Mouse (Mus musculus): ENCODE results near the gene Plekha4. TPM values are rescaled to one million over a fixed set of nuclear protein-coding genes. Genes with fewer than 3 reads are reported as not detected.

Plekha4 gene
- polyA plus RNA-seq, 1 experiment from 2014 or later, result 1.5 TPM

DNA sequence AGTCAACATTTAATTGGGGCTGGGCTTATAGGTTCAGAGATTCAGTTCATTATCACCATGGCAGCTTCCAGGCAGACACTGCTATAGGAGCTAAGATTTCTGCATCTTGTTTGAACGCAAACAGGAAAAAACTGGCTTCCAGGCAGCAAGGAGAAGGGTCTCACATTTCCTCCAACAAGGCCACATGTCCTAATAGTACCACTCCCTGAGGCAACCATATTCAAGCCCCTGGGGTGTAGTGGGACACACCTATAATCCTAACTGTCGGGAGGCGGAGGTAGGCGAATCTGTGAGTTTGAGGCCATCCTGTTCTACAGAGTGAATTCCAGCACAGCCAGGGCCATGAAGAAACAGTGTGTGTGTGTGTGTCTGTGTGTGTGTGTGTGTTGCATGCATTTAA lies 69.0 kb downstream of the Plekha4 start:
- whole genome bisulfite sequencing, result 84% methylated on average over 4 of the region's 4 CpGs

DNA sequence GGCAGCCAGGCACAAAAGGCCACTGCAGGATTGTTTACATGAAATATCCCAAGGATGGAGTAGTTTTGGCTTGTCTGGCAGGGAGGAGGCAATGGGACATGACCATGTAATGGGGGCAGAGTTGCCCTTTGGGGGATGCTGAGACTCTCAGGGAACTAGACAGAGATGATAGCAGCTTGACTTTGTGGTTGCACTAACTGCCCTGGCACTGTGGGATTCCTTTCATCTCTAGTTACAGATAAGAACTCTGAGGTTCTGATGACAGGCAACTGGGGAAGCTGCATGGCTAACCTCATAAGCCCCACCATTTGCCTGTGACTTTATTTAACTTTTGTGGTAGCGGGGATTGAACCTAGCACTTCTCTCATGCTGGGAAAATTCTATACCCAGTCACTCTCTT lies 70.0 kb downstream of the Plekha4 start:
- DNase-seq (ENCODE audit: low spot score), result no peak
- WGBS, result 85% methylated on average over 1 of the region's 1 CpGs
- ATAC-seq (replicated peaks; ENCODE audit: low FRiP score, low TSS enrichment, low read depth), result no peak
- H3K36me3 ChIP-seq (ENCODE audit: control insufficient read depth, insufficient read depth, low read length), result no peaks in the 10 kb centered on the region
- no peak overlapping the region for H3K9ac ChIP-seq (ENCODE audit: low read length)
- 0 out of 2 replicates have a peak, but pooled peaks cover 5% of the 10 kb centered on the region for H3K4me1 ChIP-seq (replicated peaks; ENCODE audit: control insufficient read depth, insufficient read depth, low read length)
- H3K9me3 ChIP-seq (ENCODE audit: control insufficient read depth, low read length), result no peaks in the 10 kb centered on the region
- no peak overlapping the region for H3K4me2 ChIP-seq (ENCODE audit: low read length)
- H3K27me3 ChIP-seq (replicated peaks; ENCODE audit: control insufficient read depth, insufficient read depth, low read length), result no peaks in the 10 kb centered on the region
- H3K27ac ChIP-seq (ENCODE audit: low read depth), result no peak overlapping the region
- H3K4me3 ChIP-seq (ENCODE audit: low read depth, low read length), result no peak overlapping the region

More for the DNA sequence above, 69.0 kb downstream of the Plekha4 start:
- ATAC-seq (replicated peaks; ENCODE audit: low FRiP score, low TSS enrichment, low read depth) (no peak), DNase-seq (ENCODE audit: low spot score) (no peak)
- no peak overlapping the region for H3K27ac ChIP-seq (ENCODE audit: low read depth)
- H3K9me3 ChIP-seq (ENCODE audit: control insufficient read depth, low read length), result no peaks in the 10 kb centered on the region
- H3K27me3 ChIP-seq (replicated peaks; ENCODE audit: control insufficient read depth, insufficient read depth, low read length), result no peaks in the 10 kb centered on the region
- no peaks in the 10 kb centered on the region for H3K36me3 ChIP-seq (ENCODE audit: control insufficient read depth, insufficient read depth, low read length)
- no peak overlapping the region for H3K9ac ChIP-seq (ENCODE audit: low read length)
- H3K4me2 ChIP-seq (ENCODE audit: low read length), result no peak overlapping the region
- no peak overlapping the region for H3K4me3 ChIP-seq (ENCODE audit: low read depth, low read length)
- 0 out of 2 replicates have a peak, but pooled peaks cover 5% of the 10 kb centered on the region for H3K4me1 ChIP-seq (replicated peaks; ENCODE audit: control insufficient read depth, insufficient read depth, low read length)

DNA sequence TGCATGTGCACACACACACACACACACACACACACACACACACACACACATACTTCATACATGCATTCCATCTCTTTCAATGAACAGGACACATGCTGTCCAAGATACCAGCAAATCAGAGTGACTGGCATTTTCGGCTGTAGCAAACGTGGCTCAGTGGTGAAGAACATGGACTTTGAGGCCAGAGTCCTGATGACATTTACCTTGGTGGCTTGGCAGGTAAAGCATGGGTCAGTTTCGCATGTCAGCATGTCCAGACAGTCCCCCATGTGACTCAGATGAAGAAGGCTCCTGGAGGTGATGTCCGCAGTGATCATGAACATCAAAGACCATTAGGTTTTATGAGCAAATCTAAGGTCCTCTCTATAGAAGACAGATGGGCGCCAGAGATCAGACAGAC lies 70.9 kb downstream of the Plekha4 start:
- Histone ChIP-seq H3K27me3 (replicated peaks; ENCODE audit: control insufficient read depth, insufficient read depth, low read length) (no peaks in the 10 kb centered on the region), H3K4me1 (replicated peaks; ENCODE audit: control insufficient read depth, insufficient read depth, low read length) (peaks cover 8% of the 10 kb centered on the region; the same call in 1 of the 2 replicates), H3K27ac (ENCODE audit: low read depth) (no peak overlapping the region), H3K4me3 (ENCODE audit: low read depth, low read length) (no peak overlapping the region), H3K9ac (ENCODE audit: low read length) (no peak overlapping the region), H3K36me3 (ENCODE audit: control insufficient read depth, insufficient read depth, low read length) (no peaks in the 10 kb centered on the region), H3K9me3 (ENCODE audit: control insufficient read depth, low read length) (no peaks in the 10 kb centered on the region), H3K4me2 (ENCODE audit: low read length) (no peak overlapping the region)
- ATAC-seq (replicated peaks; ENCODE audit: low FRiP score, low TSS enrichment, low read depth), result no peak
- WGBS, result 86% methylated on average over 5 of the region's 5 CpGs
- DNase-seq (ENCODE audit: low spot score), result no peak

DNA sequence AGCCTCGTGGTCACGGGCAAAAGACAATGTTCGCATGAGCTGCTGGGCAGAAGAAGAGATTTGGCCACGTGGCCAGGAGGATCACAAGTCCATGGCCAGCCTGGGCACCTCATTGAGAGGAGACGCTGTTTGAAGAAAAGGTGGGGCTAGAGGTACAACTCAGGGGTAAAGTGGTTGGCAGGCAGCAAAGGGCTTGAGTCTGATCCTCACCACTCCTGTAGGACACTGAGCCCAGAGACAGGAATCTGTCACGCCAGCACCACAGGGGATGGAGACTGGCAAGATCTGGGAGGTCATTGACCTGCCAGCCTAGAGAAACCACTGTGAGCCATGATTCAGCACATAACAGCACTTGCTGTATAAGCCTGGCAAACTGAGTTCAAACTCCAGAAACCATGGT lies 71.4 kb downstream of the Plekha4 start:
- Histone ChIP-seq H3K9me3 (ENCODE audit: control insufficient read depth, low read length) (no peaks in the 10 kb centered on the region), H3K4me1 (replicated peaks; ENCODE audit: control insufficient read depth, insufficient read depth, low read length) (peaks cover 8% of the 10 kb centered on the region; the same call in 1 of the 2 replicates), H3K36me3 (ENCODE audit: control insufficient read depth, insufficient read depth, low read length) (no peaks in the 10 kb centered on the region), H3K4me3 (ENCODE audit: low read depth, low read length) (no peak overlapping the region), H3K27ac (ENCODE audit: low read depth) (no peak overlapping the region), H3K4me2 (ENCODE audit: low read length) (no peak overlapping the region), H3K27me3 (replicated peaks; ENCODE audit: control insufficient read depth, insufficient read depth, low read length) (no peaks in the 10 kb centered on the region), H3K9ac (ENCODE audit: low read length) (no peak overlapping the region)
- no peak for DNase-seq (ENCODE audit: low spot score)
- ATAC-seq (replicated peaks; ENCODE audit: low FRiP score, low TSS enrichment, low read depth), result no peak
- 84% methylated on average over 6 of the region's 6 CpGs for WGBS

DNA sequence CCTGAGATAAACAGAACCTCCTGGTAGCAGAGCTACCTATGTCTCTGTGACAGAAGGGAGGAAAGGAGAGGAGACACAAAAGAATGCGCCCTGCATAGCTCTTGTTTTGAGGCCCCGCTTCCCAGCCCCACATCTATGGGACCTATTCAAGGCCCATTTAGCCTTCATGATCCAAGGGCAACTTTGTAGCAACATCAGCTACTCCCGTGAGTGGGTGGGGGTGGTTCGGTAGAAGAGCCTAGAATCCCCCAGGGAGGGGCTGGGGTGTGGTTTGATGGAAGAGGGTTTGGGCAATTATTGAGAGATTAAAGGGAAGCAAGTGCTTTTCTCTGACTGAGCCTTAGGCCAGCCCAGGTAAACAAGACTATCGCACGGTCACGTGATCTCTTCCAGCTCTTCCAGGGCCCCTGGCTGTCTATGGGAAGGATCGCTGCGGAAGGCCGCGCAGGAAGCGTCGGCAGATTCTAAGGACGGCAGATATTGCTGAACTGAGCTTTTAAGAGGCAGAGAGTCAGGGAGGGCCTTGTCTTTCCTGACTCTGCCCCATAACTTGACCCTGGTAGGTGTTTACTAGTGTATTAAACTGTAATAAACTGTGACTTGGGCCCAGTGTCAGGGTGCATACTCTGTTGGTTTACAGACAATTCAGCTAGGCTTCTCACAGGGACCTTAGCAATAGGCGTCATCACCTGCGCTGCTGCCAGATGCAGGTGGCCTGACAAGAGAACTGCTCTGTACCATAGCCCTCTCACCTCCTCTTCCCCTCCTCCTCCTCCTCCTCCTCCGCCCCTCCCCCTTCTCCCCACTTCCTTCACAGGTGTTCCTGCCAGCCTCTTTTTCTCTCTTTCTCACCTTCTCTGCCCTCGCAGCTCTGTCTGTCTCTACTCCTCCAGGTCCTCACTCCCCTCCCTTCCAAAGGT lies 73.1 kb downstream of the Plekha4 start:
- no peak overlapping the region for H3K27ac ChIP-seq (ENCODE audit: low read depth)
- no peak overlapping the region for H3K4me3 ChIP-seq (ENCODE audit: low read depth, low read length)
- H3K9ac ChIP-seq (ENCODE audit: low read length), result no peak overlapping the region
- peaks cover 8% of the 10 kb centered on the region; the same call in 1 of the 2 replicates for H3K4me1 ChIP-seq (replicated peaks; ENCODE audit: control insufficient read depth, insufficient read depth, low read length)
- 37% methylated on average over 18 of the region's 18 CpGs for WGBS
- no peaks in the 10 kb centered on the region for H3K27me3 ChIP-seq (replicated peaks; ENCODE audit: control insufficient read depth, insufficient read depth, low read length)
- DNase-seq (ENCODE audit: low spot score) (no peak), ATAC-seq (replicated peaks; ENCODE audit: low FRiP score, low TSS enrichment, low read depth) (peak; percentile 60)
- no peaks in the 10 kb centered on the region for H3K36me3 ChIP-seq (ENCODE audit: control insufficient read depth, insufficient read depth, low read length)
- peak overlapping the region; percentile 15; the same call in 1 of the 2 replicates for H3K4me2 ChIP-seq (ENCODE audit: low read length)
- no peaks in the 10 kb centered on the region for H3K9me3 ChIP-seq (ENCODE audit: control insufficient read depth, low read length)

Other genes starting within 250 kb of the Plekha4 start
- not detected in 2 replicates for gene Slc6a21, start 248.8 kb upstream of the Plekha4 start, polyA plus RNA-seq (2014; fragmentation: Nextera tagmentation; extraction: Ambion mirVana)
- gene Trpm4, start 192.6 kb upstream of the Plekha4 start, polyA plus RNA-seq (2014; fragmentation: Nextera tagmentation; extraction: Ambion mirVana), result 18.7 and 21.3 TPM in 2 replicates
- gene Hrc, start 191.0 kb upstream of the Plekha4 start, polyA plus RNA-seq (2014; fragmentation: Nextera tagmentation; extraction: Ambion mirVana), result 0.58 and 0.63 TPM in 2 replicates
- gene Ppfia3, start 159.3 kb upstream of the Plekha4 start, polyA plus RNA-seq (2014; fragmentation: Nextera tagmentation; extraction: Ambion mirVana), result 5.5 and 5.8 TPM in 2 replicates
- 3.0 and 3.2 TPM in 2 replicates for gene Lin7b, start 155.7 kb upstream of the Plekha4 start, polyA plus RNA-seq (2014; fragmentation: Nextera tagmentation; extraction: Ambion mirVana)
- 77.1 and 86.0 TPM in 2 replicates for gene Snrnp70, start 130.6 kb upstream of the Plekha4 start, polyA plus RNA-seq (2014; fragmentation: Nextera tagmentation; extraction: Ambion mirVana)
- gene Kcna7, start 120.7 kb upstream of the Plekha4 start, polyA plus RNA-seq (2014; fragmentation: Nextera tagmentation; extraction: Ambion mirVana), result 0.11 TPM in 1 of 2 replicates, not detected in the other
- 2.3 and 3.9 TPM in 2 replicates for gene Ntf5, start 112.6 kb upstream of the Plekha4 start, polyA plus RNA-seq (2014; fragmentation: Nextera tagmentation; extraction: Ambion mirVana)
- gene Lhb, start 105.5 kb upstream of the Plekha4 start, polyA plus RNA-seq (2014; fragmentation: Nextera tagmentation; extraction: Ambion mirVana), result 0.38 and 0.47 TPM in 2 replicates
- gene Gys1, start 91.5 kb upstream of the Plekha4 start, polyA plus RNA-seq (2014; fragmentation: Nextera tagmentation; extraction: Ambion mirVana), result 36.0 and 36.2 TPM in 2 replicates
- 164 and 174 TPM in 2 replicates for gene Ruvbl2, start 88.2 kb upstream of the Plekha4 start, polyA plus RNA-seq (2014; fragmentation: Nextera tagmentation; extraction: Ambion mirVana)
- 4,654 and 4,671 TPM in 2 replicates for gene Ftl1, start 66.4 kb upstream of the Plekha4 start, polyA plus RNA-seq (2014; fragmentation: Nextera tagmentation; extraction: Ambion mirVana)
- 134 and 139 TPM in 2 replicates for gene Bax, start 59.4 kb upstream of the Plekha4 start, polyA plus RNA-seq (2014; fragmentation: Nextera tagmentation; extraction: Ambion mirVana)
- gene Tulp2, start 44.5 kb upstream of the Plekha4 start, polyA plus RNA-seq (2014; fragmentation: Nextera tagmentation; extraction: Ambion mirVana), result 1.8 and 2.3 TPM in 2 replicates
- gene Gm45808, start 39.5 kb upstream of the Plekha4 start, polyA plus RNA-seq (2014; fragmentation: Nextera tagmentation; extraction: Ambion mirVana), result not detected in 2 replicates
- gene Dhdh, start 37.5 kb upstream of the Plekha4 start, polyA plus RNA-seq (2014; fragmentation: Nextera tagmentation; extraction: Ambion mirVana), result 2.9 and 3.5 TPM in 2 replicates
- gene Nucb1, start 15.9 kb upstream of the Plekha4 start, polyA plus RNA-seq (2014; fragmentation: Nextera tagmentation; extraction: Ambion mirVana), result 192 and 204 TPM in 2 replicates
- gene Ppp1r15a, start 62 bp upstream of the Plekha4 start, polyA plus RNA-seq (2014; fragmentation: Nextera tagmentation; extraction: Ambion mirVana), result 14.7 and 15.0 TPM in 2 replicates
- gene Hsd17b14, start 28.6 kb downstream of the Plekha4 start, polyA plus RNA-seq (2014; fragmentation: Nextera tagmentation; extraction: Ambion mirVana), result 2.3 and 2.5 TPM in 2 replicates
- gene Bcat2, start 43.8 kb downstream of the Plekha4 start, polyA plus RNA-seq (2014; fragmentation: Nextera tagmentation; extraction: Ambion mirVana), result 56.7 and 60.1 TPM in 2 replicates
- gene Fgf21, start 89.2 kb downstream of the Plekha4 start, polyA plus RNA-seq (2014; fragmentation: Nextera tagmentation; extraction: Ambion mirVana), result 0.19 and 0.58 TPM in 2 replicates
- 0.65 and 0.70 TPM in 2 replicates for gene Fut1, start 91.0 kb downstream of the Plekha4 start, polyA plus RNA-seq (2014; fragmentation: Nextera tagmentation; extraction: Ambion mirVana)
- 0.13 and 0.27 TPM in 2 replicates for gene Izumo1, start 95.5 kb downstream of the Plekha4 start, polyA plus RNA-seq (2014; fragmentation: Nextera tagmentation; extraction: Ambion mirVana)
- 7.7 and 9.1 TPM in 2 replicates for gene Rasip1, start 101.2 kb downstream of the Plekha4 start, polyA plus RNA-seq (2014; fragmentation: Nextera tagmentation; extraction: Ambion mirVana)
- 5.1 and 6.8 TPM in 2 replicates for gene Mamstr, start 113.6 kb downstream of the Plekha4 start, polyA plus RNA-seq (2014; fragmentation: Nextera tagmentation; extraction: Ambion mirVana)
- gene Fut2, start 140.1 kb downstream of the Plekha4 start, polyA plus RNA-seq (2014; fragmentation: Nextera tagmentation; extraction: Ambion mirVana), result 7.9 and 8.3 TPM in 2 replicates
- 0.80 and 0.83 TPM in 2 replicates for gene Ntn5, start 157.7 kb downstream of the Plekha4 start, polyA plus RNA-seq (2014; fragmentation: Nextera tagmentation; extraction: Ambion mirVana)
- gene Sec1, start 168.1 kb downstream of the Plekha4 start, polyA plus RNA-seq (2014; fragmentation: Nextera tagmentation; extraction: Ambion mirVana), result 4.8 and 6.0 TPM in 2 replicates
- gene Car11, start 173.5 kb downstream of the Plekha4 start, polyA plus RNA-seq (2014; fragmentation: Nextera tagmentation; extraction: Ambion mirVana), result 7.3 and 8.2 TPM in 2 replicates
- 3.7 and 4.0 TPM in 2 replicates for gene Dbp, start 178.8 kb downstream of the Plekha4 start, polyA plus RNA-seq (2014; fragmentation: Nextera tagmentation; extraction: Ambion mirVana)
- gene Rpl18, start 189.1 kb downstream of the Plekha4 start, polyA plus RNA-seq (2014; fragmentation: Nextera tagmentation; extraction: Ambion mirVana), result 1,434 and 1,450 TPM in 2 replicates
- 27.3 and 28.1 TPM in 2 replicates for gene Sphk2, start 191.7 kb downstream of the Plekha4 start, polyA plus RNA-seq (2014; fragmentation: Nextera tagmentation; extraction: Ambion mirVana)
- gene Fam83e, start 194.9 kb downstream of the Plekha4 start, polyA plus RNA-seq (2014; fragmentation: Nextera tagmentation; extraction: Ambion mirVana), result 4.1 and 5.8 TPM in 2 replicates
- gene Spaca4, start 199.5 kb downstream of the Plekha4 start, polyA plus RNA-seq (2014; fragmentation: Nextera tagmentation; extraction: Ambion mirVana), result 0.45 TPM in 1 of 2 replicates, not detected in the other